Mouse (Mus musculus) hindbrain, embryonic 14.5 days (tissue): ENCODE data around the gene Reln. TPM values are rescaled to one million over a fixed set of nuclear protein-coding genes. Genes with fewer than 3 reads are reported as not detected.
A peak's percentile ranks its signal among the peaks of the same experiment; 100 is the strongest.

Experiments
- ATAC-seq: fragments of 200-750 bp; cut with Nextera tagmentation; 2 replicates; pipeline ENCODE4 v1.8.0; 2017; ENCODE audit warnings: moderate number of reproducible peaks, mild to moderate bottlenecking, moderate TSS enrichment, moderate library complexity; ENCODE audit not compliant: low FRiP score
- DNase-seq: peaks from one replicate; pipeline ENCODE4 v3.0.0-alpha.2; 2015; ENCODE audit warnings: low spot score
- H3K27ac ChIP-seq: fragments of 300-500 bp; sonication (generic); 2 replicates; pipeline ENCODE4 v1.5.1; 2014; ENCODE audit warnings: mild to moderate bottlenecking, moderate library complexity
- H3K27me3 ChIP-seq: fragments of 300-500 bp; sonication (generic); 2 replicates; pipeline ENCODE4 v1.6.1; 2014; ENCODE audit warnings: mild to moderate bottlenecking, low read length, mixed read lengths; ENCODE audit not compliant: control insufficient read depth, insufficient read depth
- H3K36me3 ChIP-seq: fragments of 300-500 bp; sonication (generic); replicated peaks from 2 replicates; pipeline ENCODE4 v1.6.1; 2014; ENCODE audit not compliant: control insufficient read depth, insufficient read depth
- H3K4me1 ChIP-seq: fragments of 300-500 bp; sonication (generic); replicated peaks from 2 replicates; pipeline ENCODE4 v1.6.1; 2014; ENCODE audit warnings: antibody characterized with exemption, low read length, mixed read lengths; ENCODE audit not compliant: control insufficient read depth, insufficient read depth
- H3K4me2 ChIP-seq: fragments of 300-500 bp; sonication (generic); replicated peaks from 2 replicates; pipeline ENCODE4 v1.6.1; 2014; ENCODE audit warnings: mild to moderate bottlenecking, moderate library complexity
- H3K4me3 ChIP-seq: fragments of 300-500 bp; sonication (generic); replicated peaks from 2 replicates; pipeline ENCODE4 v1.5.1; 2014; ENCODE audit warnings: mild to moderate bottlenecking, low read length
- H3K9ac ChIP-seq: fragments of 300-500 bp; sonication (generic); 2 replicates; pipeline ENCODE4 v1.6.1; 2014
- H3K9me3 ChIP-seq: fragments of 300-500 bp; sonication (generic); 2 replicates; pipeline ENCODE4 v1.6.1; 2016; ENCODE audit warnings: low read length; ENCODE audit not compliant: control insufficient read depth
- WGBS: fragments of 180-500 bp; shearing (Covaris S2); extraction: QIAGEN DNeasy Blood & Tissue Kit; methylation state at CpG from one replicate; pipeline ENCODE4 v1.1.7; 2014; 5-methylcytosine and 5-hydroxymethylcytosine counted together
- polyA plus RNA-seq: library from polyadenylated mRNA; unstranded; fragments of >200 nt; fragmentation: Nextera tagmentation; extraction: Ambion mirVana; gene quantifications from 2 replicates; pipeline ENCODE4 v1.2.1, GENCODE M21; 2014

Reln gene
- polyA plus RNA-seq, 1 experiment from 2014 or later = 63.5 TPM

DNA sequence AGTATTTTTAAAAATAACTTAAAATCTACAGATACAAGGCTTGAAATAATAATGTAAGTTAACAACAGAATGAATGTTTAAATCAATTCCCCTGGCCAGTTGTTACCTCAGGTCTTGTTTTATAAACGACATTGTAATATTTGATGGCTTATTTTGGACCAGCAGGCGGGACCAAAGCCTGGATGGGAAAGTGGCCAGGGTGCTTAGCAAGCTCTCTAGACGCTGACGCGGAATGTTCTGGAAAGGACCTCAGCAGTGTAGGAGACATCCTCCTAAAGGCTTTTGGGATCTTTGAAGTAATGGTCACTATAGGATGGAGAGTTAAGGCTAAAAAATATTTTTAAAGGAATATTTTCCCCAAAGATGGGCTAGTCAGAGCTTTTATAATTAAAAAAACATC is 173.2 kb downstream of the Reln start:
- Histone ChIP-seq H3K4me3 (no peak overlapping the region), H3K4me2 (no peak overlapping the region), H3K9ac (no peak overlapping the region), H3K36me3 (no peaks in the 10 kb centered on the region), H3K27me3 (no peaks in the 10 kb centered on the region), H3K9me3 (no peaks in the 10 kb centered on the region), H3K4me1 (no peaks in the 10 kb centered on the region), H3K27ac (no peak overlapping the region)
- ATAC-seq (no peak), DNase-seq (no peak)
- 90% methylated on average over 5 of the region's 5 CpGs for WGBS

DNA sequence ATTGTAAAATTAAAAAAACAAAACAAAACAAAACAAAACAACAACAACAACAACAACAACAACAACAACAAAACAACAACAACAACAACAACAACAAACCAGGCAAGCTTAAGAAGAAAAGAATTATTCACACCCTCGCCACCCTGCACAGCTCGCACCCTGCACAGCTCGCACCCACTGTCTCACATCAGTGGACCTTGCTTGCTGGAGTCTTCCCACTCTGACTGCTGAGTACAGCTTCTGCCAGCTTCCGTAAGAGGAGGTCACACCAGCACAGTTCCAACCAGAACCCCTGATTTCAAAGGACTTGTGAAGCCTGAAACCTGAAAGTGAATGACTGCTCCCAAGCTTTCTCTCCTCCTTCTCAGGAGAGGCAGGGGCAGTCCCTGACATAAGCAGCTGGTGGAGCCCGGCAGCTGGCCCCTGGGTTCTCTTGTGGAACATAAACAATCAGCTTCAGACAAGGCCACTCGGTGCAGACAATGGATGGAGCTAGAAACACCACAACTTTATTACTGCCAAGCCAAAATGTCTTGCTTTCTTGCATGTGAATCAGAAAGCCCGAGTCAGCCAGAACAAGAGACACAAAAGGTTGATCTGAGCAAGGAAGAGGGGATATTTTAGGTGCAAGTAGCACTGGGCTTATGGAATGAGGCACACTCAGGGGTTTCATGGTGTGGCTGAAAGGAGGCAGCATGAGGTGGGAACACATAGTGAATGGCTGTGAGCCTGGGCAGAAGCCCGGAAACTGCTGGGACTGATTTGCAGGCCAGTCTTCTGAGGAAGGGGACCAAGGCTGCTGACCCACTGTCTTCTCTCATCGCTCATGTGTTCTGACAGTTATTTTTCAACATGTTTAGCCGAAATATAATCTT is 180.2 kb downstream of the Reln start:
- DNase-seq = no peak
- Histone ChIP-seq H3K27me3 (no peaks in the 10 kb centered on the region), H3K4me1 (peaks cover 5% of the 10 kb centered on the region; the same call in 1 of the 2 replicates), H3K9ac (no peak overlapping the region), H3K4me3 (no peak overlapping the region), H3K9me3 (no peaks in the 10 kb centered on the region), H3K4me2 (no peak overlapping the region), H3K27ac (no peak overlapping the region), H3K36me3 (no peaks in the 10 kb centered on the region)
- ATAC-seq = peak; percentile 69
- 51% methylated on average over 10 of the region's 10 CpGs for WGBS

DNA sequence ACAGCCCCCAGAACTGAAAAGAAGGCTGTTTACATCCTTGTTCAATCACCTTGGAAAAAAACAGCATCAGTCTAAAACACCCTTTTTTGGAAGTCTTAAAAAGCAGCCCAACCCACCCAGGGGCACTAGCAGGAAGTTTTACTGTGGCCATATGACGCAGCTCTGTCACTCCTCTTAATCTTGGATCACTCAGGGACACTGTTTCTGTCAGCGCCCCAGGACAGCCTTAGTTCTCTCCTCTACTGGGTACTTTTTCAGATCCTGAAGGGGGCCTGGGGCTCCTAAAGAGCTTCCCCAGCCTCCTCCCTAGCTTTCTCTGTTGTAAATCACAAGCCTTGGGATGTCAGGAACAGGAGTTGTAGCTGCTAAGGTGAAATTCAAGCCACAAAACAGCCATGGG is 183.6 kb downstream of the Reln start:
- no peak for ATAC-seq
- Histone ChIP-seq H3K4me3 (no peak overlapping the region), H3K4me2 (no peak overlapping the region), H3K36me3 (no peaks in the 10 kb centered on the region), H3K27ac (no peak overlapping the region), H3K9me3 (no peaks in the 10 kb centered on the region), H3K27me3 (no peaks in the 10 kb centered on the region), H3K9ac (no peak overlapping the region), H3K4me1 (peaks cover 5% of the 10 kb centered on the region; the same call in 1 of the 2 replicates)
- DNase-seq = no peak
- WGBS = 52% methylated on average over 2 of the region's 2 CpGs

DNA sequence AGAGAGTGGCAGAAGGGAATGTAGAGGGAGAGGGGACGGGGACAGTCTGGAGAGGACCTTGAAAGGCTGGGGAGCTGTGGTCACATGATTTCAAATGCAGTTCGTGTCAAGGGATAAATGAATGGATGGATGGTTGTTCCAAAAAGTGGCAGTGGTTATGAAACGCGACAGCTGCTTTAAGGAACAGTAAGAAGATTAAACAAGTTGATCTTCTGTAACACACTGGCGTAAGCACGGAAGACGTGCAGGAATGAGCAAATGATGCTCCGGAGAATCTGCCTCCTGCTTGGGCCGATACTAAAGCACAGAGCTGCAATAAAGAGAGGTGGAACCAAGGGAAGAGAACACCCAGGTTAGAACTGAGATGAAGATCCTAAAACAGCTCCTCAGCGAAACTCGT is 185.7 kb downstream of the Reln start:
- Histone ChIP-seq H3K4me2 (no peak overlapping the region), H3K36me3 (no peaks in the 10 kb centered on the region), H3K9ac (no peak overlapping the region), H3K27me3 (no peaks in the 10 kb centered on the region), H3K4me3 (no peak overlapping the region), H3K4me1 (no peaks in the 10 kb centered on the region), H3K9me3 (no peaks in the 10 kb centered on the region), H3K27ac (no peak overlapping the region)
- ATAC-seq = no peak
- no peak for DNase-seq
- WGBS = 86% methylated on average over 11 of the region's 11 CpGs

DNA sequence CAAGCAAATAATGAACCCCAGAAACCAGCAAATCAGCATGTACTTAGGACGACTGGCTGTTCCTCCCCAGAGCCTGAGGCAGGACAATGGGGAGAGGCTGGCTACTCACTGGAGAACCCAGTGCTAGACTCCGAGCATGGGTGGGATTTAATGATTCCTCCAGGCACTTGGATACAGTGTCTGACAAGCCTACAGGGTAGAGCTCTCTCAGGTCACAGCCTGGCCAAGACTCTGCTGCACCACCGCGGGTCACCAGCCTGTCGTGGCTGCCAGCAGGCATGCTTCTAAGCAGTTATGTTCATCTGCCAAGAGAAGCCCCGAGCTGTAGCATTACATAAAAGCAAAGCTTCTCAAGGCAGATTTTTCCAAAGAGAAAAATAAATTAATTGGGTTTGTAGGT is 190.9 kb downstream of the Reln start:
- H3K27ac ChIP-seq = no peak overlapping the region
- no peak; the same call in 1 of the 2 replicates for ATAC-seq

DNA sequence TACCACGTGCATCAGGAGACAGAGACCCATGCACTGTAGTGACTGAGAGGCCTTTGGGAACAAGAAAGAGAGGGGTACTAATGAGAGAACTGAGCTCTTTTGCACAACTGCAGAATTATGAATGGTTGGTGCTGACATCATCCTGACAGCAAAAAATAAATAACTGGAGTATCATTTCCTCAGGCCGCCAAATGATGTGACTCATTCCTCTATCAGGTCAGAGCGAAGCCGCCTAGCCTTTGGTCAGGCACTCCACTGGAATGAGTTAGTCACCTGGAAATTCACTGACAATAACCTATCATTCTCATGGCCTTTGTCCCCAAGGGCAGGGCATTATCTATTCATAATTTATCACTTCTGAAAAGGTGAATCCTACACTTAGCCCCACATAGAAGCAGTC is 202.7 kb downstream of the Reln start:
- ATAC-seq (no peak), DNase-seq (no peak)
- Histone ChIP-seq H3K4me2 (no peak overlapping the region), H3K4me1 (no peaks in the 10 kb centered on the region), H3K9me3 (peaks cover 13% of the 10 kb centered on the region), H3K36me3 (no peaks in the 10 kb centered on the region), H3K27me3 (no peaks in the 10 kb centered on the region), H3K9ac (no peak overlapping the region), H3K4me3 (no peak overlapping the region), H3K27ac (no peak overlapping the region)
- WGBS = 68% methylated on average over 4 of the region's 4 CpGs

More for the DNA sequence above, 190.9 kb downstream of the Reln start:
- Histone ChIP-seq H3K4me1 (no peaks in the 10 kb centered on the region), H3K4me2 (no peak overlapping the region), H3K9ac (no peak overlapping the region), H3K9me3 (no peaks in the 10 kb centered on the region), H3K27me3 (no peaks in the 10 kb centered on the region), H3K4me3 (no peak overlapping the region), H3K36me3 (no peaks in the 10 kb centered on the region)
- 39% methylated on average over 6 of the region's 6 CpGs for WGBS
- DNase-seq = no peak

DNA sequence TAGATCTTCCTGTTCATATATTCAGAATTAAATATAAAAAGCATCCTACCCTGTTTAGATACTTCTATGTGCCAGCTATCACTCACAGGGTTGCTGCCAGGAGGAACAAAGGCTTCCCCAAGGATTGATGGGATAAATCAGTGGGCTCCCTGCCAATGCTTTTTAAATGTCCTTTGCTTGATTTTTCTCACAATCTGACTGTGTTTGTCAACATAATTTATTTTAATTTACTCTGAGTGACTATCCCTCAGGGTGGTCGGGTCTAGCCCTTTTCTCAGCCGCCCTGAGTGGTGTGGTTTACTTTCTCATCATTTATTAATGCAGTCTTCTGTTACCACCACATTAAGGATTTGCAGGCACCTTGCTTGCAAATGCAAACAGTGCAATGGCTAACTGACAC is 205.5 kb downstream of the Reln start:
- no peak for DNase-seq
- Histone ChIP-seq H3K4me2 (no peak overlapping the region), H3K36me3 (no peaks in the 10 kb centered on the region), H3K9me3 (peaks cover 13% of the 10 kb centered on the region), H3K27ac (no peak overlapping the region), H3K4me3 (no peak overlapping the region), H3K4me1 (no peaks in the 10 kb centered on the region), H3K27me3 (no peaks in the 10 kb centered on the region), H3K9ac (no peak overlapping the region)
- no peak for ATAC-seq
- 38% methylated on average over 2 of the region's 2 CpGs for WGBS

DNA sequence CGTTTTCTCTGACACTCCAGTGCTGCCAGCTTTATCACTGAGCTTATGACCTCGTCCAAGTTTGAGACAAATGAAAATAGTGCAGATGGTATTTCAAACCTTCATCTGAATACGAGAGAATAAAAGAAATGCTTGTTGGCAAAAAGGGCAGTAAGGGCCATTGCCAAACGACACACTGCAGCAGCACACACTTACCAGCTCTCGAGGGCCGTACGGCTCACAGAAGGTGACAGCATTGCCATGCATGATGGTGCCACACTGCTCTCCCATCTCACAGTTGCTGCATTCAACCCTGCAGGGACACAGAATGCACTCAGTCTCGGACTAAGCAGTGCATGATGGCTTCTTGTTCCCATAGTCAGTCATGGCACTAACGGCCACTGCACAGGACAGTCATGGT is 210.1 kb downstream of the Reln start:
- ATAC-seq = no peak
- H3K9me3 ChIP-seq = peaks cover 13% of the 10 kb centered on the region
- H3K9ac ChIP-seq = no peak overlapping the region
- no peaks in the 10 kb centered on the region for H3K27me3 ChIP-seq
- H3K4me2 ChIP-seq = no peak overlapping the region
- no peaks in the 10 kb centered on the region for H3K36me3 ChIP-seq
- H3K27ac ChIP-seq = no peak overlapping the region
- no peak overlapping the region for H3K4me3 ChIP-seq
- DNase-seq = no peak
- no peaks in the 10 kb centered on the region for H3K4me1 ChIP-seq
- 73% methylated on average over 9 of the region's 9 CpGs for WGBS

DNA sequence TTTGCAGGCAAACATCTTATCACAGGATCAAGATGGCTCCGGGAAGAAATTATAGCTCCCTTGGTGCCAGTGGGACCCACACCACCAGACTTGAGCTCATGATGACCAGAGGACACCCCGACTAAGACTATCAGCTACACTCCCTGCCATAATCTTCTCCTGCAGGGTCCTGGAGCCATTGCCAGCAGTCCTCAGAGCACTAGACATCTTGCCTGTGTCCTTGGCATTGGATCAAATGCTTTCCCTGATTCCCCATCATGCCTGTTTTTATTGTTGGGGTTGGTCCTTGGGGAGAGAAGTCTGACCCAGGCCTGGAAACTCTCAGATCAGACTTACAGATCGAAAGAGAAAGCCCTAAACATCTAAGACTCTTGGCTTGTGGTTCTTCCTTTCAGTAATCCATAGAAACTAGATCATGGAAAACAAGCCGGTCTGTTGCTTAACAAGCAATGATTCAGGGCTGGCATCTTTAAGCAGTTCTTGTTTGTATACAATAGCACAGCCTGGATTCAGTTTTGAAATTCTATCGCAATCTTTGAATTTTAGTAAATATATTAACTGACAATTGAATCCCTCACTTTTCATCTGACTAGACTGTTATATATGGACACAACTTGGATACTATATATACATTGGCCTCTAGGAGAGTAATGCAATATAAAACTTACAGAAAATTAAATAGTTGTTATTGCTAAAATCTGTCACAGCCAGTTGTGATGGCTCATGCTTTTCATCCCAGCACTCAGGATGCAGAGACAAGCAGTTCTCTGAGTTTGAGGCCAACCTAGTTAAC is 212.6 kb downstream of the Reln start:
- DNase-seq = no peak
- H3K9ac ChIP-seq = no peak overlapping the region
- no peaks in the 10 kb centered on the region for H3K4me1 ChIP-seq
- H3K27me3 ChIP-seq = no peaks in the 10 kb centered on the region
- H3K27ac ChIP-seq = no peak overlapping the region
- H3K4me2 ChIP-seq = no peak overlapping the region
- WGBS = 83% methylated on average over 5 of the region's 5 CpGs
- no peaks in the 10 kb centered on the region for H3K9me3 ChIP-seq
- H3K4me3 ChIP-seq = no peak overlapping the region
- no peaks in the 10 kb centered on the region for H3K36me3 ChIP-seq
- ATAC-seq = no peak
